Mouse (Mus musculus) testis, adult 2 months (tissue): ENCODE results near the gene Bbs9.

ENCODE experiments used
- CTCF ChIP-seq: fragments of 200-500 bp; IDR thresholded peaks from 2 replicates; pipeline ENCODE4 v1.5.1; 2012; ENCODE audit warnings: low read depth, mild to moderate bottlenecking, inconsistent platforms, low read length, moderate library complexity; ENCODE audit not compliant: control insufficient read depth, insufficient read depth, insufficient replicate concordance
- POLR2A ChIP-seq: fragments of 200-500 bp; IDR thresholded peaks from 2 replicates; pipeline ENCODE4 v1.6.1; 2012; ENCODE audit warnings: low read depth, mild to moderate bottlenecking, inconsistent platforms, low read length, moderate library complexity; ENCODE audit not compliant: control insufficient read depth

GRCm38 (mm10) chr9:22760376-22760775 lies 284.9 kb downstream of the Bbs9 start:
- no peak for TF ChIP-seq CTCF
- TF ChIP-seq POLR2A, result no peak
